Mouse (Mus musculus) heart, embryonic 11.5 days (tissue): ENCODE results near the gene Wsb2. TPM values are rescaled to one million over a fixed set of nuclear protein-coding genes. Genes with fewer than 3 reads are reported as not detected.
A peak's percentile ranks its signal among the peaks of the same experiment; 100 is the strongest.
"Not testable (repeated sequence)": the region's sequence is repeated elsewhere in the genome, so short reads cannot be mapped to it uniquely, and the experiment has no call there.

Experiments used
- ATAC-seq: fragments of 200-750 bp; cut with Nextera tagmentation; replicated peaks from 2 replicates; pipeline ENCODE4 v1.8.0; 2017; ENCODE audit warnings: moderate library complexity; ENCODE audit not compliant: insufficient number of reproducible peaks, low FRiP score, low TSS enrichment
- H3K27ac ChIP-seq: fragments of 300-500 bp; sonication (generic); 2 replicates; pipeline ENCODE4 v1.5.1; 2014; ENCODE audit warnings: mild to moderate bottlenecking, low read depth, low read length
- H3K27me3 ChIP-seq: fragments of 300-500 bp; sonication (generic); 2 replicates; pipeline ENCODE4 v1.6.1; 2014; ENCODE audit warnings: mild to moderate bottlenecking, low read length, mixed read lengths; ENCODE audit not compliant: control insufficient read depth, insufficient read depth
- H3K36me3 ChIP-seq: fragments of 300-500 bp; sonication (generic); 2 replicates; pipeline ENCODE4 v1.6.1; 2014; ENCODE audit warnings: mild to moderate bottlenecking, low read length, moderate library complexity, mixed read lengths; ENCODE audit not compliant: control insufficient read depth, insufficient read depth
- H3K4me1 ChIP-seq: fragments of 300-500 bp; sonication (generic); 2 replicates; pipeline ENCODE4 v1.6.1; 2014; ENCODE audit warnings: low read length; ENCODE audit not compliant: control insufficient read depth, insufficient read depth
- H3K4me2 ChIP-seq: fragments of 300-500 bp; sonication (generic); 2 replicates; pipeline ENCODE4 v1.6.1; 2014; ENCODE audit warnings: mild to moderate bottlenecking, moderate library complexity
- H3K4me3 ChIP-seq: fragments of 300-500 bp; sonication (generic); 2 replicates; pipeline ENCODE4 v1.5.1; 2014; ENCODE audit warnings: low read depth, low read length
- H3K9ac ChIP-seq: fragments of 300-500 bp; sonication (generic); 2 replicates; pipeline ENCODE4 v1.6.1; 2014; ENCODE audit warnings: mild to moderate bottlenecking, low read depth, low read length, moderate library complexity
- H3K9me3 ChIP-seq: fragments of 300-500 bp; sonication (generic); replicated peaks from 2 replicates; pipeline ENCODE4 v1.6.1; 2016; ENCODE audit warnings: low read length; ENCODE audit not compliant: control insufficient read depth
- WGBS: fragments of 180-500 bp; shearing (Covaris S2); extraction: QIAGEN DNeasy Blood & Tissue Kit; methylation state at CpG from one replicate; pipeline ENCODE4 v1.1.7; 2014; ENCODE audit not compliant: insufficient replicate concordance; 5-methylcytosine and 5-hydroxymethylcytosine counted together
- polyA plus RNA-seq: library from polyadenylated mRNA; unstranded; fragments of >200 nt; fragmentation: Nextera tagmentation; extraction: Ambion mirVana; gene quantifications from 2 replicates; pipeline ENCODE4 v1.2.1, GENCODE M21; 2014

The Wsb2 gene
- polyA plus RNA-seq, 1 experiment from 2014 or later: 77.0 TPM

GRCm38 (mm10) chr5:117370592-117370991, 13.5 kb downstream of the Wsb2 start:
- WGBS: 85% methylated on average over 10 of the region's 10 CpGs
- peaks cover 33% of the 10 kb centered on the region for H3K36me3 ChIP-seq
- no peak for ATAC-seq
- no peaks in the 10 kb centered on the region for H3K9me3 ChIP-seq
- no peak overlapping the region for H3K4me2 ChIP-seq
- no peak overlapping the region for H3K4me3 ChIP-seq
- H3K9ac ChIP-seq: no peak overlapping the region
- H3K4me1 ChIP-seq: no peaks in the 10 kb centered on the region
- no peaks in the 10 kb centered on the region for H3K27me3 ChIP-seq
- no peak overlapping the region for H3K27ac ChIP-seq

GRCm38 (mm10) chr5:117373418-117373817, 16.3 kb downstream of the Wsb2 start:
- no peak overlapping the region for H3K4me3 ChIP-seq
- no peak overlapping the region for H3K4me2 ChIP-seq
- H3K4me1 ChIP-seq: no peaks in the 10 kb centered on the region
- peaks cover 39% of the 10 kb centered on the region for H3K36me3 ChIP-seq
- H3K9ac ChIP-seq: no peak overlapping the region
- no peak for ATAC-seq
- no peaks in the 10 kb centered on the region for H3K9me3 ChIP-seq
- no peak overlapping the region for H3K27ac ChIP-seq
- no peaks in the 10 kb centered on the region for H3K27me3 ChIP-seq
- WGBS: 90% methylated on average over 9 of the region's 9 CpGs

GRCm38 (mm10) chr5:117374372-117375049, 17.4 kb downstream of the Wsb2 start:
- Histone ChIP-seq H3K9ac (no peak overlapping the region), H3K9me3 (no peaks in the 10 kb centered on the region), H3K4me2 (no peak overlapping the region), H3K4me3 (no peak overlapping the region), H3K27me3 (no peaks in the 10 kb centered on the region), H3K4me1 (no peaks in the 10 kb centered on the region), H3K36me3 (peaks cover 31% of the 10 kb centered on the region), H3K27ac (no peak overlapping the region)
- no peak for ATAC-seq
- WGBS: 89% methylated on average over 7 of the region's 7 CpGs

- WGBS: 72% methylated on average over 11 of the region's 11 CpGs
- no peak for ATAC-seq
- Histone ChIP-seq H3K27ac (no peak overlapping the region), H3K9ac (no peak overlapping the region), H3K27me3 (no peaks in the 10 kb centered on the region), H3K9me3 (no peaks in the 10 kb centered on the region), H3K4me3 (no peak overlapping the region), H3K4me1 (no peaks in the 10 kb centered on the region; the same call in 1 of the 2 replicates), H3K4me2 (no peak overlapping the region), H3K36me3 (peaks cover 30% of the 10 kb centered on the region)
These were observed 19.2 kb downstream of the Wsb2 start for GRCm38 (mm10) chr5:117376331-117376761.

- not testable (repeated sequence) for ATAC-seq, H3K27me3 ChIP-seq, H3K9me3 ChIP-seq, H3K27ac ChIP-seq, H3K4me3 ChIP-seq, H3K4me2 ChIP-seq, H3K9ac ChIP-seq, H3K4me1 ChIP-seq
- WGBS: 91% methylated on average over 14 of the region's 14 CpGs
- peaks cover 31% of the 10 kb centered on the region for H3K36me3 ChIP-seq
These were observed 20.6 kb downstream of the Wsb2 start for GRCm38 (mm10) chr5:117377731-117378130.

- H3K4me1 ChIP-seq: peaks cover 9% of the 10 kb centered on the region
- H3K27me3 ChIP-seq: no peaks in the 10 kb centered on the region
- WGBS: 61% methylated on average over 4 of the region's 4 CpGs
- no peaks in the 10 kb centered on the region for H3K9me3 ChIP-seq
- no peak overlapping the region for H3K4me2 ChIP-seq
- no peak overlapping the region for H3K27ac ChIP-seq
- peaks cover 31% of the 10 kb centered on the region for H3K36me3 ChIP-seq
- no peak for ATAC-seq
- H3K9ac ChIP-seq: no peak overlapping the region
- H3K4me3 ChIP-seq: no peak overlapping the region
These were observed 23.1 kb downstream of the Wsb2 start for GRCm38 (mm10) chr5:117380199-117380598.

- Histone ChIP-seq H3K4me3 (no peak overlapping the region), H3K27me3 (no peaks in the 10 kb centered on the region), H3K4me2 (0 out of 2 replicates have a peak overlapping the region, but pooled peaks have one; percentile 16), H3K4me1 (peaks cover 9% of the 10 kb centered on the region), H3K9ac (no peak overlapping the region), H3K27ac (no peak overlapping the region), H3K36me3 (peaks cover 23% of the 10 kb centered on the region), H3K9me3 (no peaks in the 10 kb centered on the region)
- peak; percentile 49; the same call in 1 of the 2 replicates for ATAC-seq
- WGBS: 73% methylated on average over 7 of the region's 7 CpGs
These were observed 24.7 kb downstream of the Wsb2 start for GRCm38 (mm10) chr5:117381785-117382184.

- Histone ChIP-seq H3K27me3 (no peaks in the 10 kb centered on the region), H3K9me3 (no peaks in the 10 kb centered on the region), H3K4me2 (no peak overlapping the region), H3K36me3 (peaks cover 18% of the 10 kb centered on the region; the same call in 1 of the 2 replicates), H3K27ac (no peak overlapping the region), H3K4me3 (no peak overlapping the region), H3K4me1 (peaks cover 13% of the 10 kb centered on the region), H3K9ac (no peak overlapping the region)
- no peak for ATAC-seq
- WGBS: 85% methylated on average over 12 of the region's 12 CpGs
These were observed 26.1 kb downstream of the Wsb2 start for GRCm38 (mm10) chr5:117383198-117383597.

GRCm38 (mm10) chr5:117388296-117388751, 31.2 kb downstream of the Wsb2 start:
- Histone ChIP-seq H3K4me1 (peaks cover 4% of the 10 kb centered on the region; the same call in 1 of the 2 replicates), H3K9me3 (no peaks in the 10 kb centered on the region), H3K9ac (peak overlapping the region; percentile 87), H3K4me3 (peak overlapping the region; percentile 75), H3K36me3 (peaks cover 2% of the 10 kb centered on the region; the same call in 1 of the 2 replicates), H3K27ac (peak overlapping the region; percentile 58), H3K4me2 (peak overlapping the region; percentile 73), H3K27me3 (no peaks in the 10 kb centered on the region)
- 12% methylated on average over 16 of the region's 16 CpGs for WGBS
- peak; percentile 49; the same call in 1 of the 2 replicates for ATAC-seq
